Mouse (Mus musculus) spleen, adult 2 months (tissue): ENCODE measurements around the gene Cox6b2.
A peak's percentile ranks its signal among the peaks of the same experiment; 100 is the strongest.

Experiments
- CTCF ChIP-seq: fragments of 200-500 bp; IDR thresholded peaks from 2 replicates; pipeline ENCODE4 v1.5.1; 2011; ENCODE audit warnings: mild to moderate bottlenecking, inconsistent platforms; ENCODE audit not compliant: insufficient read depth, insufficient read length, insufficient replicate concordance; ENCODE audit errors: extremely low read depth
- POLR2A ChIP-seq: fragments of 200-500 bp; IDR thresholded peaks from 2 replicates; pipeline ENCODE4 v1.6.1; 2011; ENCODE audit warnings: low read depth, low read length, inconsistent platforms

- TF ChIP-seq CTCF (no peak), POLR2A (peak; percentile 88)
These were observed 13.2 kb downstream of the Cox6b2 start, which contains the start of gene Kmt5c for GRCm38 (mm10) chr7:4739544-4740275.
